Mouse (Mus musculus): ENCODE measurements at regions not wholly inside any gene's neighbourhood (a gene's known extent, or its start where the extent isn't known, plus 50 kb on each side); places are given as distances from the start of the nearest gene placed in this dataset.

DNA sequence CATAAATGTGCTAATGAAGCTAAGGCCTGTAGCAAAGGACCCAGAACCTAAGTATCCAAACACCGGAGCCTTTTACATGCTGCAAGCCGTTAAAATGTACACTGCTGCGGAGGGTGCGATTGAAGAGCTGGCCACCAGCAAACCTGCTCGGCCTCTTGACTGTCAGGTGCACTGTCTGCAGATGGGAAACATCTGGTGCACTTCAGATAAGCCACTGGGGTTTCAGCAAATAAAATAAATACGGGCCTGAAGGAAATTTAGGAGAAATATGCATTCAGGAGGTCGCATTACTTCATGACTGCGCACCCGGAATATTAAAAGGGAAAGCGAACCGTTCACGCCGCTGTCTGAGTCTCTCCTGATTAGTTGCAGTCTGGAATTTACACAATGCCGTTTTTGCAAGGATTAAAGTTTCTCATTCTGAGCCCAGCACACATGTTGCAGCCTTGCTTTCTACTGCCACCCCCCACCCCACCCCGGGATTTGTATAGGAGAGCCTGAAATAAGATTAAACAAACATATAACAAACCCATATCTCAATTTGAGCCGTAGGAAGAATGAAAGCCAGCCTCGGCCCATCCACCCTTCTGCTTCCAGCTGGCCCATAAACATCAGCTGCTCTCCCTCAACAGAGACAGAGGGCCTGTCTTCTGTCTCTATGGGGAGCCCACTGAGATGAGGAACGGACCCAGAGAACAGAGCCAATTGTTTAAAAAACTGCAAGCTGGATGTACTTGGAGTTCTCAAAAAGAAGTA is 103.5 kb upstream of the Cd180 start:
- TF ChIP-seq POLR2A (IDR thresholded peaks at IDR 0.05; ENCODE audit: control insufficient read depth, extremely low read depth, insufficient read depth, low read length, poor library complexity) (no peak), CTCF (IDR thresholded peaks at IDR 0.05; ENCODE audit: borderline replicate concordance, control insufficient read depth, extremely low read depth, insufficient read depth, low read length, poor library complexity) (no peak)
